Mouse (Mus musculus) embryonic facial prominence, embryonic 12.5 days (tissue): ENCODE measurements around the gene Tm9sf2. TPM values are rescaled to one million over a fixed set of nuclear protein-coding genes. Genes with fewer than 3 reads are reported as not detected.

Source experiments
- ATAC-seq: fragments of 200-750 bp; cut with Nextera tagmentation; 2 replicates; pipeline ENCODE4 v1.8.0; 2017; ENCODE audit not compliant: insufficient number of reproducible peaks, insufficient read depth, low FRiP score, low TSS enrichment
- H3K27ac ChIP-seq: fragments of 300-500 bp; sonication (generic); 2 replicates; pipeline ENCODE4 v1.5.1; 2016; ENCODE audit warnings: mild to moderate bottlenecking
- H3K27me3 ChIP-seq: fragments of 300-500 bp; sonication (generic); 2 replicates; pipeline ENCODE4 v1.6.1; 2016; ENCODE audit warnings: mild to moderate bottlenecking, moderate library complexity
- H3K36me3 ChIP-seq: fragments of 300-500 bp; sonication (generic); 2 replicates; pipeline ENCODE4 v1.6.1; 2016; ENCODE audit warnings: mild to moderate bottlenecking
- H3K4me1 ChIP-seq: fragments of 300-500 bp; sonication (generic); 2 replicates; pipeline ENCODE4 v1.6.1; 2016
- H3K4me2 ChIP-seq: fragments of 300-500 bp; sonication (generic); replicated peaks from 2 replicates; pipeline ENCODE4 v1.6.1; 2016; ENCODE audit warnings: mild to moderate bottlenecking, moderate library complexity
- H3K4me3 ChIP-seq: fragments of 300-500 bp; sonication (generic); 2 replicates; pipeline ENCODE4 v1.5.1; 2016; ENCODE audit warnings: mild to moderate bottlenecking
- H3K9ac ChIP-seq: fragments of 300-500 bp; sonication (generic); 2 replicates; pipeline ENCODE4 v1.6.1; 2016; ENCODE audit warnings: mild to moderate bottlenecking, moderate library complexity
- H3K9me3 ChIP-seq: fragments of 300-500 bp; sonication (generic); 2 replicates; pipeline ENCODE4 v1.6.1; 2016; ENCODE audit warnings: mild to moderate bottlenecking, moderate library complexity
- WGBS: fragments of 180-500 bp; shearing (Covaris S2); methylation state at CpG from one replicate; pipeline ENCODE4 v1.1.7; 2016; 5-methylcytosine and 5-hydroxymethylcytosine counted together
- polyA plus RNA-seq: library from polyadenylated mRNA; unstranded; fragments of >200 nt; fragmentation: Nextera tagmentation; extraction: Ambion mirVana; gene quantifications from 2 replicates; pipeline ENCODE4 v1.2.1, GENCODE M21; 2016

The Tm9sf2 gene
- polyA plus RNA-seq, 1 experiment from 2014 or later: 147 TPM

DNA sequence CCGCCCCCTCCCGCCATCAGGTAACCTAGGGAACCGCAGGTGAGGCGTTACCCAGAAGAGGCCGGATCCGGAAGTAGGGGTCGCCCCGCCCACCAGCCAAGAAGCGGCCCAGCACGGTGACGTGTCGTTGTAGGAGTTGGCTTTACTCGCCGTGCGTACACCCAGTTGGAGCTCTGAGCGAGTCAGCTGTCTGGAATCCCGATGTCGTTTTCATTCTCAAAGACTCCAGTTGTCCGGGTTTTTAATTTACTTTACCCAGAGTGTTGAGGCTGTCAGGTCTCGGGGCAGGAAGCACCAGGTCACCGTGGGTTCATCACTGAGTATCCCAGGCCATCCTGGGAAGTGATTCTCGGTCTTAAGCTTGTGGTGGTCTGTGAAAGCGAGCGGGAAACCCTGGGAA, 2.0 kb upstream of the Tm9sf2 start:
- Histone ChIP-seq H3K27me3 (no peaks in the 10 kb centered on the region), H3K9ac (peak overlapping the region; percentile 59), H3K36me3 (no peaks in the 10 kb centered on the region), H3K4me3 (peak overlapping the region; percentile 42), H3K4me1 (peaks cover 22% of the 10 kb centered on the region), H3K9me3 (no peaks in the 10 kb centered on the region), H3K4me2 (peak overlapping the region; percentile 71), H3K27ac (peak overlapping the region; percentile 93)
- under 1% methylated on average over 24 of the region's 24 CpGs for WGBS
- peak; percentile 92 for ATAC-seq

DNA sequence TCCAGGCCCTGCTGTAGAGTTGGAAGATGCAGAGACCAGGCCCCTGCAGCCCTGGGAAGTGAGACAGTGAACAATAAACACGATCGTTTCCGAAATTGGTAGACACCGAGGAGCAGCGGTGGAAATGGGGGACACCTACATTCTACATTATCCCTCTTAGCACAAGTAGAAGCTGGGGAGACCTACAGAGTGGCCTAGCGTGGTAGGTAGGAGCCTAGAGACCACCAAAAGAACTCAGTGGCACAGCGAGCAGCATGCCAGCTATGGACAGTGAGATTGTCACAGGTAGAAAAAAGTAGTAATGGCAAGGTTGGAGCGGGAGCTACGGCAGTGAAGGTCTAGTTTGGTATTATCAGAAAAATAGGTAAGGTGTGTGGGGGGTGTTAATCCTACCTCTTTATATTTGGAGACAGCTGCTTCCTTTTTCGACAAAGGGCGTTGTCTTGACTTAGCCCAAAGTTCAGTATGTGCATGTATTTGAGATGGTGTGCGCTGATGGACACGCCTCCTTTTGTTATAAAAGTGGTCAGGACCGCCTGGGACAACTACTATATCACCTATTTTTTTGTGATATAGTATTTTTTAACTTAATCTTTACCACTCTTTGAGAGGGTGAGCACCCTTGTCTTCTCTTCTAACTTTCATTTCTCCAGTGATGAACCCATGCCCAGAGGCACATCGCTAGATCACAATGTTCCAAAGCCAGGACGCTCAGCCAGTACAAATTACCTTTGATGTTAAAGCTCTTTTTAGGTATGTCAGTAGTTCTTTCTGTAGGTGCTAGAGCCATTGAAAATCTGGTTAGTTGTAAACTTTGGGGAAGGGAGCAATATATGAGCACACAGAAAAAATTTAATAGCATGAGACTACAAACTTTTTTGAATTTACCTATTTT, 1.2 kb upstream of the Tm9sf2 start:
- 67% methylated on average over 16 of the region's 16 CpGs for WGBS
- Histone ChIP-seq H3K4me1 (peaks cover 22% of the 10 kb centered on the region), H3K4me2 (peak overlapping the region; percentile 71), H3K9ac (peak overlapping the region; percentile 59), H3K27me3 (no peaks in the 10 kb centered on the region), H3K4me3 (peak overlapping the region; percentile 42), H3K27ac (peak overlapping the region; percentile 93), H3K36me3 (peaks cover 2% of the 10 kb centered on the region; the same call in 1 of the 2 replicates), H3K9me3 (no peaks in the 10 kb centered on the region)
- no peak for ATAC-seq

DNA sequence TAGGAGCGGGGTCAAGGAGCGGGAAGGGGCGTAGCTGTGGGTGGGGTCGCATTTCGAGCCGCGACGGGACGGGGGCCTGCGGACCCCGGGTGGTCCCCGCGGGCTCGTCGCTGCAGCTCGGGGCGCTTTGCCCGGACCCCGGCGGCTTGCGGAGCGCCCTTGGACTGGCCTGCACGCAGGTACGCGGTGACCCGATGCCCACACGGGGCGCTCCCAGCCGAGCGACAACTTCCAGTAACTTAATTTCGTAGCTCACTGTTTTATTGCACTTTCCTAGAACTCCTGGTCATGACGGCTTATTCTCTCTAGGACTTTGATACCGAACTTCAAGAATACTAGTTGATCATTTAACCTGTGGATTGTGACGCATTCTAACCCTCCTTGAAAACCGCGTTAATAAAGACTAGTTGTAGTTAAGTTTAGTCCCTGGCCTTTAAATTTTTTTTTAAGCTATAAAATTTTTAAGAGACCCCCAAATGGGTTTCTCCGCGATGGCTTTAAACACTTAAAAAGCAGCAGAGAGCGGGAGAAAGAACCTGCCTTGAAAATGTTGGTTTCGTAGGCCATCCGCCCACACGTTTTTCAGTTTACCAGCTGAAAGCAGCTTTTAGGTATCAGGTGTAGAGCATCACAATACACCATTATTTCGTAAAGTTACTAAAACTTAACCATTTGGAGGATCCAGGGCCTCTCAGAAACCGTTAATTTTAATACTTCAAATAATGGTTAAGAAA, 810 bp downstream of the Tm9sf2 start:
- Histone ChIP-seq H3K9me3 (no peaks in the 10 kb centered on the region), H3K4me2 (peak overlapping the region; percentile 71), H3K4me3 (peak overlapping the region; percentile 100), H3K27me3 (no peaks in the 10 kb centered on the region), H3K36me3 (peaks cover 8% of the 10 kb centered on the region; the same call in 1 of the 2 replicates), H3K4me1 (peaks cover 22% of the 10 kb centered on the region), H3K9ac (peak overlapping the region; percentile 95), H3K27ac (peak overlapping the region; percentile 96)
- peak; percentile 37 for ATAC-seq
- 4% methylated on average over 44 of the region's 44 CpGs for WGBS

DNA sequence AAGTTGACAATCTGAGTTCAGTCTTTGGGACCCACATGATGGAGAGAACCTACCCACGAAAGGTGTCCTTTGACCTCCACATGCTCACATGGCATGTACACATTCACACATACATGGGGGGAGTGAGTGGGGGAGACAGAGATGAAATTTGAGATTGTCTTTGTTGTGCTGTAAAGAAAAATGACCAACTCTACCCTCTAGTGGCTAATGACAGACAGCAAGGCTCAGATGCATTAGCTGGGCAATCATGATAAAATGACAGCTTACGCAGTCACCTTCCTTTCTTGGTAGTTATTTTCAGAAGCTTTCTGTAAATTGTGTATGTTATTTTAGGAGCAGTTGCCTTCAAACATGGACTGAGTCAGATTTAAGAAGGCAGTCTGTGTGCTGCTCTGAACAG, 4.8 kb downstream of the Tm9sf2 start:
- no peak overlapping the region for H3K4me2 ChIP-seq
- peaks cover 16% of the 10 kb centered on the region for H3K4me1 ChIP-seq
- H3K4me3 ChIP-seq: no peak overlapping the region
- H3K27me3 ChIP-seq: no peaks in the 10 kb centered on the region
- 91% methylated on average over 2 of the region's 2 CpGs for WGBS
- H3K9ac ChIP-seq: no peak overlapping the region
- no peak overlapping the region for H3K27ac ChIP-seq
- H3K9me3 ChIP-seq: no peaks in the 10 kb centered on the region
- ATAC-seq: no peak
- peaks cover 8% of the 10 kb centered on the region; the same call in 1 of the 2 replicates for H3K36me3 ChIP-seq

DNA sequence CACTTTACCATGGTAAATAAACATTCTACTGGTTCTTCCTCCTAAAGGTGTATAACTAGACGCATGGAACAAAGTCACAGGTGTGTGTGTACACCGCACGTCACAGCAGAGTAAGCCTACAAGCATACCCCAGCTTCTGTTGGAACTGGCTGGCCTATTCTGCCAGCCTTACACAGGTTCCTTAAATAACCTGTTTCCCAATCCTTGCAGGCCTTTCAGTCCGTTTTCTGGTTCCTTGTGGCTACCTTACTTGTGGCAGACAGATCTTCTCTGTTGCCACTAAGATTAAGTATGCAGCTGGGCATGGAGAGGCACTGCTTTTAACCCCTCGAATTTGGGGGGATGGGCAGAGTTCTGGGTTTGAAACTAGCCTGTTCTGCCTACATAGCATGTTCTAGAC, 5.5 kb downstream of the Tm9sf2 start:
- no peak overlapping the region for H3K4me3 ChIP-seq
- no peak for ATAC-seq
- no peak overlapping the region for H3K27ac ChIP-seq
- no peaks in the 10 kb centered on the region for H3K9me3 ChIP-seq
- H3K4me2 ChIP-seq: no peak overlapping the region
- H3K9ac ChIP-seq: no peak overlapping the region
- no peaks in the 10 kb centered on the region for H3K27me3 ChIP-seq
- 90% methylated on average over 5 of the region's 5 CpGs for WGBS
- H3K36me3 ChIP-seq: peaks cover 8% of the 10 kb centered on the region; the same call in 1 of the 2 replicates
- H3K4me1 ChIP-seq: peaks cover 16% of the 10 kb centered on the region

DNA sequence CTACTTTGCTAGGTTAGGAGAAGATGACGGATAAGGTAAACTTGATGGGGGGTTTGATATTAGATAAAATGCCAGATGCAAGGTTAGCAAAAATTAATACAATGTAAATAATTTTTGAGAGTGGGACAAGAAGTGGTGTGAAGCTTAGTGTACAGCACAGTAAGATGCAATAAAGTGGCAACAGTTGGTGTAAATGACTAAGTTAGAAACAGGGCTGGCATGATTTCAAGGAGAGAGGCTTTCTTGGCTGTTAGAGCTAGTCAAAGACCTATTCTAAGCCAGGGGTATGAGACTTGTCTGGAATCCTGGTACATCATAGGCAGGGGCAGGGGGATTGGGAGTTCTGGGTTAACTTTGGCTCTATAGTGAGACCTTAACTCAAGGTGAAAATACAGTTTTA, 9.4 kb downstream of the Tm9sf2 start:
- no peak overlapping the region for H3K4me2 ChIP-seq
- no peak overlapping the region for H3K4me3 ChIP-seq
- peaks cover under 1% of the 10 kb centered on the region; the same call in 1 of the 2 replicates for H3K36me3 ChIP-seq
- 95% methylated on average over 1 of the region's 1 CpGs for WGBS
- no peaks in the 10 kb centered on the region for H3K4me1 ChIP-seq
- H3K27me3 ChIP-seq: no peaks in the 10 kb centered on the region
- H3K9me3 ChIP-seq: no peaks in the 10 kb centered on the region
- H3K9ac ChIP-seq: no peak overlapping the region
- no peak overlapping the region for H3K27ac ChIP-seq
- ATAC-seq: no peak

DNA sequence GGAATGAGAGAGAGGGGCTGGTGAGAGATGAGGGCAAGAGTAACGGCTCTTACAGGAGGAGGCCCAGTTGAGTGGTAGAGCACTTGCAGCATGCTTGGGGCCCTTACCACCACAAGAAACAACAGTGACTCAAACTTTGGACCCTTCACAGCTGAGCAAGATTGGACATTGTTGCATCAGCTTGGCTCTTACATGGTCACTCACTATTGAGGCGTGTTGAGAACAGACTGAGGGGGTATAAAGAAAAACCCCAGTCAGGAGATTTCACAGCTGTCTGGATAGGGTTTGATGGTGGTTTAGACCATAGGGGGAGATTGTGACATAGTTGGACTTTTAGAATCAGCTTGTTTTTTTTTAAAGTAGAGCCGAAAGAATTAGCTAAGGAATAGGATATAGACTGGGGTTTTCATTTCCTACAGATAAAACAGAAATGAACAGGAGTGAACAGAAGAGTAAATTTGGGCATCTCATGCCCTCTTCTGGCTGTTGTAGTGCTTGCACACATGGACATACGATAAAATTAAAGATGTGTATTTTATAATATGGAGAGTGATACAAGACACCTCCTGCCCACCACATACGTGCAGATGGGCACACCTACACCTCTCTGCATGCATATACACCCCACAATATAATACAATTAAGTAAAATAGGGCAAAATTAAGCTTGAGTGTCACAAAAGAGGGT, 23.4 kb downstream of the Tm9sf2 start:
- H3K4me1 ChIP-seq: no peaks in the 10 kb centered on the region
- no peaks in the 10 kb centered on the region for H3K9me3 ChIP-seq
- WGBS: 81% methylated on average over 5 of the region's 5 CpGs
- no peak overlapping the region for H3K4me3 ChIP-seq
- H3K4me2 ChIP-seq: no peak overlapping the region
- no peaks in the 10 kb centered on the region for H3K27me3 ChIP-seq
- H3K36me3 ChIP-seq: peaks cover 33% of the 10 kb centered on the region
- ATAC-seq: no peak
- H3K9ac ChIP-seq: no peak overlapping the region
- no peak overlapping the region for H3K27ac ChIP-seq

DNA sequence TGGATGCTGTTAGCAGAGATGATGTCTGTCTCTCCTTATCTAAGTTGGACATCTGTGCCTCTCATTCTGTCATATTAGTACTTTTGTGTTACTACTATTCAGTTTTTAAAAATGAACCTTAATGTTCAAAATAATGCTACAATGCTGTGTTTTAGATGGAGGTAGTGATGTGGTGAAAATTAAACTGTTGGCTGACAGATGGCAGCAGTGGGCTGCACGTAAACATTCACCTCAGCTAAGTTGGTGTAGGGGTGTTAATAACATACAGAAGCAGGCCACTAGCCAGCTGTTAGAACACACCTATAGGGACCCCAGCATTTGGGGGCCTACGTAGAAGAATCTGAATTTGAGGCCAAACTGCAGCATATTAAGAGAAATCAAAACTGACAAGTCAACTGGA, 24.8 kb downstream of the Tm9sf2 start:
- no peak for ATAC-seq
- WGBS: 90% methylated on average over 2 of the region's 2 CpGs
- H3K4me1 ChIP-seq: no peaks in the 10 kb centered on the region
- no peak overlapping the region for H3K4me2 ChIP-seq
- H3K27ac ChIP-seq: no peak overlapping the region
- no peak overlapping the region for H3K4me3 ChIP-seq
- H3K9me3 ChIP-seq: no peaks in the 10 kb centered on the region
- H3K36me3 ChIP-seq: peaks cover 29% of the 10 kb centered on the region
- no peaks in the 10 kb centered on the region for H3K27me3 ChIP-seq
- no peak overlapping the region for H3K9ac ChIP-seq

DNA sequence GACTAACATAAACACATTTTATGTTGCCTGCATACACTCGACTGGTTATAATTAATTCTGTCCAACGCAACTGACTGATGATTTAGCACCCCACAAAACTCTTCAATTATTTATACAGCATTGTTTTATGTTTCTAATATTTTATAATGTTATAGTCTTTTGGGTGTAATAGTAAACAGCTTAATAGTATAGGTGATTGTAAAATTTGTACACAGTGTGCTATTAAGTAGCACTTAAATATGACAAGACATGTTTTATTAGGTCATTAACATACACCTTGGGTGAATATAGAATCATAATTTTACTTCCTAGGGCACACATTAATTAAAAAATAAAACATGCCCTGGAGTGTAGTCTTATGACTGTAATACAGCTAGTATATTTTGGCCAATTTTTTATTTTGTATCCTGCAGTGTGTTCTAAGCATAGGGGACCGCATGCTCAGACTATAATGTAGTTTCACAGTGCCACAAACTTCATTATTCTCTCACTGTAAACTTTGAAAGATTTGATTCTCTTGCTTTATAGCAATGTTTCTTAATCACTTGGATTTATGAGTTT, 29.6 kb downstream of the Tm9sf2 start:
- no peak overlapping the region for H3K27ac ChIP-seq
- H3K4me3 ChIP-seq: no peak overlapping the region
- no peaks in the 10 kb centered on the region for H3K27me3 ChIP-seq
- ATAC-seq: no peak
- no peak overlapping the region for H3K4me2 ChIP-seq
- H3K36me3 ChIP-seq: peaks cover 33% of the 10 kb centered on the region
- H3K9me3 ChIP-seq: no peaks in the 10 kb centered on the region
- no peak overlapping the region for H3K9ac ChIP-seq
- 91% methylated on average over 3 of the region's 3 CpGs for WGBS
- no peaks in the 10 kb centered on the region for H3K4me1 ChIP-seq

DNA sequence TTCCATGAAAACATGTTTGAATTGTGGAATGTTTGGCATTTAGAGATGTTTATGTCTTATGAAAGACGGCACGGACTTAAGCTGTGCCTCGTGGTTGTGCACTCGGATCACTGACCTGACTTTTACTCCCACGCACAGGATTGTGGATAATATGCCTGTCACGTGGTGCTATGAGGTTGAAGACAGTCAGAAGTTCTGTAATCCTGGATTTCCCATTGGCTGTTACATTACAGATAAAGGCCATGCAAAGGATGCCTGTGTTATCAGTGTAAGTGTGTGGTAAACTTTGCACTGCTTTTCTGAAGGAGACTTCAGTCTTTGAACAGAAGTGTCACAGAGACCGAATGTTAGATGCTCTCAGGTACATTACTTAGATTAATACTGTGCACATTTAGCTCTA, 30.4 kb downstream of the Tm9sf2 start:
- WGBS: 90% methylated on average over 7 of the region's 7 CpGs
- no peaks in the 10 kb centered on the region for H3K27me3 ChIP-seq
- H3K4me2 ChIP-seq: no peak overlapping the region
- no peaks in the 10 kb centered on the region for H3K4me1 ChIP-seq
- no peak for ATAC-seq
- H3K4me3 ChIP-seq: no peak overlapping the region
- H3K9me3 ChIP-seq: no peaks in the 10 kb centered on the region
- peaks cover 39% of the 10 kb centered on the region for H3K36me3 ChIP-seq
- H3K9ac ChIP-seq: no peak overlapping the region
- no peak overlapping the region for H3K27ac ChIP-seq

DNA sequence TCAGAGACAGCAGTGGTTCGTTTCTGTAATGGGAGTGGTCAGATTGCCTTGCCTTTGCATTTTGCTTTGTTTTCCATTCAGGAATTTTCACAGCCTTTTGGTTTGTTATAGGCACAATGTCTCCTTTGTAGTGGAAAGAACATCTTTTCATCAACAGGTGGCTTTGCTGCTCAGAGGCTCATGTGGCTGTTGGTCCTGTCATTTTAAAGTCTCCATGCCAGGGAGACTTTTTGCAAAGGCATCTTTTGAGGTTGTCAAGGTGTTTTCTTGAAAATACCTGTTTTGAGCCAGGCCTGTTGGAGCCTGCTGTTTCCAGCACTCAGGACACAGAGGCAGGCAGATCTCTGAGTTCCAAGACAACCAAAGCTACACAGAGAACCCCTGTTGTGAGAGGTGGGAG, 33.3 kb downstream of the Tm9sf2 start:
- ATAC-seq: no peak
- Histone ChIP-seq H3K4me1 (no peaks in the 10 kb centered on the region), H3K36me3 (peaks cover 57% of the 10 kb centered on the region), H3K27me3 (no peaks in the 10 kb centered on the region), H3K9ac (no peak overlapping the region), H3K4me3 (no peak overlapping the region), H3K27ac (no peak overlapping the region), H3K9me3 (no peaks in the 10 kb centered on the region), H3K4me2 (no peak overlapping the region)
- WGBS: 65% methylated on average over 1 of the region's 1 CpGs
